Mouse (Mus musculus) kidney, embryonic 14.5 days (tissue): ENCODE measurements at regions not wholly inside any gene's neighbourhood (a gene's known extent, or its start where the extent isn't known, plus 50 kb on each side); places are given as distances from the start of the nearest gene placed in this dataset.
A peak's percentile ranks its signal among the peaks of the same experiment; 100 is the strongest.

Experiments
- ATAC-seq: fragments of 200-750 bp; cut with Nextera tagmentation; 2 replicates; pipeline ENCODE4 v1.8.0; 2017; ENCODE audit warnings: moderate number of reproducible peaks, mild to moderate bottlenecking, moderate TSS enrichment, moderate library complexity; ENCODE audit not compliant: low FRiP score, low TSS enrichment
- H3K27ac ChIP-seq: fragments of 300-500 bp; sonication (generic); 2 replicates; pipeline ENCODE4 v1.5.1; 2014; ENCODE audit warnings: low read depth, mild to moderate bottlenecking, low read length, moderate library complexity, mixed read lengths
- H3K27me3 ChIP-seq: fragments of 300-500 bp; sonication (generic); 2 replicates; pipeline ENCODE4 v1.6.1; 2014; ENCODE audit warnings: mild to moderate bottlenecking, low read length; ENCODE audit not compliant: control insufficient read depth, insufficient read depth
- H3K36me3 ChIP-seq: fragments of 300-500 bp; sonication (generic); 2 replicates; pipeline ENCODE4 v1.6.1; 2014; ENCODE audit warnings: low read length, mixed read lengths; ENCODE audit not compliant: control insufficient read depth, insufficient read depth
- H3K4me1 ChIP-seq: fragments of 300-500 bp; sonication (generic); 2 replicates; pipeline ENCODE4 v1.6.1; 2014; ENCODE audit warnings: low read length, mixed read lengths; ENCODE audit not compliant: control insufficient read depth, insufficient read depth
- H3K4me2 ChIP-seq: fragments of 300-500 bp; sonication (generic); replicated peaks from 2 replicates; pipeline ENCODE4 v1.6.1; 2014; ENCODE audit warnings: low read depth, mild to moderate bottlenecking, low read length
- H3K4me3 ChIP-seq: fragments of 300-500 bp; sonication (generic); 2 replicates; pipeline ENCODE4 v1.5.1; 2014; ENCODE audit warnings: mild to moderate bottlenecking, low read length
- H3K9ac ChIP-seq: fragments of 300-500 bp; sonication (generic); 2 replicates; pipeline ENCODE4 v1.6.1; 2014; ENCODE audit warnings: low read depth, mild to moderate bottlenecking, low read length, moderate library complexity
- H3K9me3 ChIP-seq: fragments of 300-500 bp; sonication (generic); 2 replicates; pipeline ENCODE4 v1.6.1; 2016; ENCODE audit warnings: low read length; ENCODE audit not compliant: control insufficient read depth
- WGBS: fragments of 180-500 bp; shearing (Covaris S2); extraction: QIAGEN DNeasy Blood & Tissue Kit; methylation state at CpG from one replicate; pipeline ENCODE4 v1.1.7; 2014; 5-methylcytosine and 5-hydroxymethylcytosine counted together

- 90% methylated on average over 5 of the region's 5 CpGs for WGBS
- Histone ChIP-seq H3K4me3 (no peak overlapping the region), H3K27ac (no peak overlapping the region), H3K4me2 (no peak overlapping the region), H3K27me3 (no peaks in the 10 kb centered on the region), H3K9me3 (no peaks in the 10 kb centered on the region), H3K9ac (no peak overlapping the region), H3K4me1 (no peaks in the 10 kb centered on the region), H3K36me3 (no peaks in the 10 kb centered on the region)
- ATAC-seq, result no peak
Observed at GRCm38 (mm10) chr8:49946919-49947612, 1103.3 kb upstream of the Tenm3 start.

- no peak for ATAC-seq
- Histone ChIP-seq H3K27me3 (no peaks in the 10 kb centered on the region), H3K27ac (no peak overlapping the region), H3K9me3 (no peaks in the 10 kb centered on the region), H3K4me2 (no peak overlapping the region), H3K36me3 (no peaks in the 10 kb centered on the region), H3K4me3 (no peak overlapping the region), H3K4me1 (no peaks in the 10 kb centered on the region), H3K9ac (no peak overlapping the region)
- 65% methylated on average over 6 of the region's 6 CpGs for WGBS
Observed at GRCm38 (mm10) chr8:49932124-49932523, 1088.4 kb upstream of the Tenm3 start.

GRCm38 (mm10) chr8:49926402-49927172, 1082.8 kb upstream of the Tenm3 start:
- WGBS, result 39% methylated on average over 9 of the region's 9 CpGs
- Histone ChIP-seq H3K27ac (no peak overlapping the region), H3K9ac (no peak overlapping the region), H3K36me3 (no peaks in the 10 kb centered on the region), H3K9me3 (no peaks in the 10 kb centered on the region), H3K27me3 (no peaks in the 10 kb centered on the region), H3K4me1 (no peaks in the 10 kb centered on the region), H3K4me2 (no peak overlapping the region), H3K4me3 (no peak overlapping the region)
- no peak for ATAC-seq

GRCm38 (mm10) chr8:49905099-49905498, 1061.3 kb upstream of the Tenm3 start:
- Histone ChIP-seq H3K4me1 (0 out of 2 replicates have a peak, but pooled peaks cover 4% of the 10 kb centered on the region), H3K4me2 (no peak overlapping the region), H3K36me3 (no peaks in the 10 kb centered on the region), H3K27me3 (no peaks in the 10 kb centered on the region), H3K9ac (no peak overlapping the region), H3K4me3 (no peak overlapping the region), H3K9me3 (no peaks in the 10 kb centered on the region), H3K27ac (no peak overlapping the region)
- no peak for ATAC-seq

- Histone ChIP-seq H3K27me3 (no peaks in the 10 kb centered on the region), H3K4me3 (no peak overlapping the region), H3K4me2 (peak overlapping the region; percentile 1; the same call in 1 of the 2 replicates), H3K9me3 (no peaks in the 10 kb centered on the region), H3K9ac (no peak overlapping the region), H3K27ac (no peak overlapping the region), H3K36me3 (no peaks in the 10 kb centered on the region), H3K4me1 (0 out of 2 replicates have a peak, but pooled peaks cover 4% of the 10 kb centered on the region)
- ATAC-seq, result 0 out of 2 replicates have a peak, but pooled peaks have one; percentile 62
- WGBS, result 18% methylated on average over 6 of the region's 6 CpGs
Observed at GRCm38 (mm10) chr8:49902032-49902431, 1058.3 kb upstream of the Tenm3 start.

GRCm38 (mm10) chr8:49901601-49902000, 1057.8 kb upstream of the Tenm3 start:
- Histone ChIP-seq H3K27me3 (no peaks in the 10 kb centered on the region), H3K9ac (no peak overlapping the region), H3K36me3 (no peaks in the 10 kb centered on the region), H3K27ac (no peak overlapping the region), H3K4me3 (no peak overlapping the region), H3K4me1 (0 out of 2 replicates have a peak, but pooled peaks cover 4% of the 10 kb centered on the region), H3K4me2 (peak overlapping the region; percentile 1; the same call in 1 of the 2 replicates), H3K9me3 (no peaks in the 10 kb centered on the region)
- WGBS, result 11% methylated on average over 9 of the region's 9 CpGs
- ATAC-seq, result no peak; the same call in 1 of the 2 replicates
